Mouse (Mus musculus) embryonic facial prominence, embryonic 15.5 days (tissue): ENCODE measurements around the gene Gm20721. TPM values are rescaled to one million over a fixed set of nuclear protein-coding genes. Genes with fewer than 3 reads are reported as not detected.
"Not testable (repeated sequence)": the region's sequence is repeated elsewhere in the genome, so short reads cannot be mapped to it uniquely, and the experiment has no call there.

ENCODE experiments used
- ATAC-seq: fragments of 200-750 bp; cut with Nextera tagmentation; 2 replicates; pipeline ENCODE4 v1.8.0; 2017; ENCODE audit warnings: low read depth, moderate TSS enrichment; ENCODE audit not compliant: insufficient number of reproducible peaks, low FRiP score, low TSS enrichment
- H3K27ac ChIP-seq: fragments of 300-500 bp; sonication (generic); replicated peaks from 2 replicates; pipeline ENCODE4 v1.5.1; 2015; ENCODE audit warnings: mild to moderate bottlenecking, inconsistent platforms
- H3K27me3 ChIP-seq: fragments of 300-500 bp; sonication (generic); 2 replicates; pipeline ENCODE4 v1.6.1; 2015; ENCODE audit warnings: inconsistent platforms
- H3K36me3 ChIP-seq: fragments of 300-500 bp; sonication (generic); 2 replicates; pipeline ENCODE4 v1.6.1; 2015; ENCODE audit warnings: mild to moderate bottlenecking, inconsistent platforms
- H3K4me1 ChIP-seq: fragments of 300-500 bp; sonication (generic); 2 replicates; pipeline ENCODE4 v1.6.1; 2015; ENCODE audit warnings: inconsistent platforms
- H3K4me2 ChIP-seq: fragments of 300-500 bp; sonication (generic); replicated peaks from 2 replicates; pipeline ENCODE4 v1.6.1; 2015; ENCODE audit warnings: mild to moderate bottlenecking, inconsistent platforms
- H3K4me3 ChIP-seq: fragments of 300-500 bp; sonication (generic); replicated peaks from 2 replicates; pipeline ENCODE4 v1.5.1; 2015; ENCODE audit warnings: mild to moderate bottlenecking, inconsistent platforms
- H3K9ac ChIP-seq: fragments of 300-500 bp; sonication (generic); 2 replicates; pipeline ENCODE4 v1.6.1; 2015; ENCODE audit warnings: inconsistent platforms
- H3K9me3 ChIP-seq: fragments of 300-500 bp; sonication (generic); replicated peaks from 2 replicates; pipeline ENCODE4 v1.6.1; 2016; ENCODE audit warnings: inconsistent platforms
- WGBS: fragments of 180-500 bp; shearing (Covaris S2); methylation state at CpG from one replicate; pipeline ENCODE4 v1.1.7; 2015; 5-methylcytosine and 5-hydroxymethylcytosine counted together
- polyA plus RNA-seq: library from polyadenylated mRNA; unstranded; fragments of >200 nt; fragmentation: Nextera tagmentation; extraction: Ambion mirVana; gene quantifications from 2 replicates; pipeline ENCODE4 v1.2.1, GENCODE M21; 2015

Gene Gm20721
- polyA plus RNA-seq, 1 experiment from 2014 or later: 26.0 TPM

DNA sequence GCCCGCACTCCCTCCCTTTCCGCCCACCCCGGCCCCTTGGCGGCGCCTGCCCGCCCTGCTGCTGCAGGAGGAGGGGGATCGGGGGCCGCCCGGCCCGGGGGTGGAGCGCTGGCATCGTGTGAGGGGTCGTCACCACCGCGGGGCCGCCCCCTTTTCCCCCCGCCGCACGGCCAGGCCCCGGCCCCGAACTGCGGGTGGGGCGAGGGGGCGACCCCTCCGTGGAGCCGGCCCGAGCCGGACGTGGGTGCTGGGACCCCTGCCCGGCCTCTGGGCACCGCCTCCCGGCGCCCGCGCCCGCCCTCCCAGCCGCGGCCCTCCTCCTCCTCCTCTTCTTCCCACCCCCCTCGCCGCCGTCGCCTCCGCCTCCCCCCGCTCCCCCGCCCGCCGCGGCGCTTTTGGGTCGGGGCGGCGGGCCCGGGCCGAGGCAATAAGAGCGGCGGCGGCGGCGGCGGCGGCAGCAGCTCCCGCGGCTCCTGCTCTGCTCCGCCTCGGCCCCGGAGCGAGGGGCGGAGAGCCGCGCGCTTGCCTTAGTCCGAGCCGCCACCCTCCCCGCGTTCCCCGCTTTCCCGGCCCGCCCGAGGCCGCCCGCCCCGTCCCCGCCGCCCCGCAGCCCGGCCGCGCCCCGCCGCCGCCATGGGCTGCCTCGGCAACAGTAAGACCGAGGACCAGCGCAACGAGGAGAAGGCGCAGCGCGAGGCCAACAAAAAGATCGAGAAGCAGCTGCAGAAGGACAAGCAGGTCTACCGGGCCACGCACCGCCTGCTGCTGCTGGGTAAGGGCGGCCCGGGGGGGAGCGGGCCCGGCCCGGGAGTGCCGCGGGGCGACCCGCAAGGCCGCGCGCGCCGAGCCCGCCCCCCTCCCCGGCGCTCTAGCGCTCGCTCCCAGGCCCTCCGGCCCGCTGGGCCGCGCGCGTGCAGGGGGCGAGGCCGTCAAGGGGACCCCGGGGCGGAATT lies 16.6 kb downstream of the Gm20721 start:
- peaks cover 42% of the 10 kb centered on the region for H3K4me1 ChIP-seq
- H3K9ac ChIP-seq: peak overlapping the region; percentile 100
- peak; percentile 91 for ATAC-seq
- H3K9me3 ChIP-seq: no peaks in the 10 kb centered on the region
- peak overlapping the region; percentile 69 for H3K4me2 ChIP-seq
- WGBS: under 1% methylated on average over 113 of the region's 131 CpGs
- peak overlapping the region; percentile 98 for H3K27ac ChIP-seq
- peak overlapping the region; percentile 98 for H3K4me3 ChIP-seq
- peaks cover 8% of the 10 kb centered on the region for H3K36me3 ChIP-seq
- no peaks in the 10 kb centered on the region for H3K27me3 ChIP-seq

DNA sequence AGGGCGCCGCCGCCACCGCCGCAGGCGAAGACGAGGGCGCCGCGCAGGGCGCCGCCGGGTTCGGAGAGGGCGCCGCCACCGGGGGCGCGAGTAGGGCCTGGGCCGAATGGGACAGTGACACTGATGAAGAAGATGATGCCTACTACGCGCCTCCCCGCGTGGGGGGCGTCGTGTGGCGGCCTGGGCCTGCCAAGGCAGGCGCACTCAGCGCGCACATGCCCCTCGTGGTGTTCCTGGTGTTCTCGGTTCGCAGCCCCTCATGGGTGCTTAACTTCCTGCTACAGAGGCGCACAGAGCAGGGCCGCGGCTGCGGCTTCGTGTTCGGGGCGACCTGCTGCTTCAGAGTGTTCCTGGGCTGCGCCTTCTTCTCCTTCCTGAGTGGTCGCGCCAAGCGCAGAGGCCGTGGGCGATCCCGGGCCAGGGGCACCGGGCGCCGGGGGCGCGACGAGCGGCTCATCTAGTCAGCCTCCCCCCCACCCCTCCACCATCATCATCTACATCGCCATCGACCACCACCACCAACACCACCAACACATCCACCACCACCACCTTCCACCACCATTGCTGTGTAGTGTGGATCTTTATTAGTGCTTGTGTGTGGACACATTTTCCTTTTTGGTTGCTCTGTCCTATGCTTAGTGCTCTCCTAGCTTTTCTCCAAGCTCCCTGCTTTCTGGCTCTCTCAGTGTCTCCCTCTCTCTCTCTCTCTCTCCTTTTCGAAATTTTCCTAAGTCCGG lies 17.4 kb downstream of the Gm20721 start:
- H3K27ac ChIP-seq: peak overlapping the region; percentile 98
- H3K4me1 ChIP-seq: peaks cover 33% of the 10 kb centered on the region
- H3K4me3 ChIP-seq: peak overlapping the region; percentile 98
- H3K9me3 ChIP-seq: no peaks in the 10 kb centered on the region
- WGBS: 39% methylated on average over 58 of the region's 58 CpGs
- H3K4me2 ChIP-seq: peak overlapping the region; percentile 69
- no peaks in the 10 kb centered on the region for H3K27me3 ChIP-seq
- ATAC-seq: no peak
- peaks cover 3% of the 10 kb centered on the region for H3K36me3 ChIP-seq
- peak overlapping the region; percentile 100 for H3K9ac ChIP-seq

DNA sequence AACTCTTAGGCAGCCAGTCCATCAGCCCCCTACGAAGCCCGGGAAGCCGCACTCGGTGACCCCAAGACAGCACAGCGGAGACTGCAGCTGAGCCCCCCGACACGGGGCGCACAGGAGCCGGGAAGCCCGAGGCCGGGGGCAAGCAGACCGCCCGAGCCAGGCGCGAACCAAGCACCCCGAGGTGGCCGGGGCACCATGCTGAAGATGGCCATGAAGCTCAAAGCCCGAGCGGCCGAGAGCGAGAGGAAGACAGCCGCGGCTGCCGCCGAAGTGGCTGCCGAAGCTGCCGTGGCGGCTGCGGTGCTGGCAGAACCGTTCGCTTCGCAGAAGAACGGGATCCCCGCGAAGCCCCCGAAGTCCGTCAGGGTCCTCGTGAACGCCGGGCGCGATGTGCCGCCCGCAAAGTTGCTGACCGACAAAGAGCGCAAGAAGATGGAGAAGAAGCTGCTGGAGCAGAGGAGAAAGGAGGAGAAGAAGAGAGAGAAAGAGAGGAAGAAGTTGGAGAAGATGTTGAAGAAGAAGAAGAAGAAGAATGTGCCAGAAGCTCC lies 18.1 kb downstream of the Gm20721 start:
- Histone ChIP-seq H3K9me3 (no peaks in the 10 kb centered on the region), H3K36me3 (no peaks in the 10 kb centered on the region), H3K27me3 (no peaks in the 10 kb centered on the region), H3K4me2 (peak overlapping the region; percentile 69), H3K4me1 (peaks cover 27% of the 10 kb centered on the region), H3K9ac (peak overlapping the region; percentile 100), H3K4me3 (peak overlapping the region; percentile 98), H3K27ac (peak overlapping the region; percentile 98)
- no peak for ATAC-seq
- WGBS: 50% methylated on average over 46 of the region's 46 CpGs

DNA sequence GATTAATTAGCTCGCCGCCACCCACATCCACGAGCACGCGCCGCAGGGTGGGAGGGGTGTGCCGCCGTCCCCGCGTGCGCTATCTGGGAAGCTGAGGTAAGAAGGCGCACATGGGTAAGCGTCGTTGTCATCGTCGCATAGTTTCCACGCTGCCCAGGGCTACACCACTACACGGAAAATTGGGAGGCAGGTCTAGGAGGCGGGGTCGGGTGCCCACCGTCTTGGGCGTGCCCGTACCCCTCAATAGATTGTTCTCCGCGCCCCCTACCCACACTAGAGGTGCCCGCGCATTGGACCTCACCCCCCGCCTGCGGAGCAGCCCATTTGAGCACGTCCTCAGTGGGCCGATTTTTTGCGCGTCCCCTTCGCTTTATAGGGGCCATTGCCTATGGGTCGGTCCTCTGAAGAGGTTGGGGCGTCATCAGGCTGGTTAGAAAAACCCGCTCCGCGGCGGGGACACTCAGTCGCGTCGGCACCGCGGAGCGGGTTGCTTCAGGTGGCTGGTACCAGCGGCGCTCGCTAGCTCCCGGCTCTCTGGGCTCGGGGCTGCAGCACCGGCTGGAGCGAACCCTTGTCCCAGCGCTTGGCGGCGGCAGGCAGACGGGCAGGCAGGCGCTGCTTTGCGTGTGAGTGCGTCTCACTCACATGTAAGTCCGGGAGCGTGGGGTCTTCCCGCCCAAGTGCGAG lies 19.1 kb downstream of the Gm20721 start:
- Histone ChIP-seq H3K27me3 (no peaks in the 10 kb centered on the region), H3K36me3 (no peaks in the 10 kb centered on the region), H3K4me1 (peaks cover 18% of the 10 kb centered on the region), H3K9me3 (no peaks in the 10 kb centered on the region), H3K4me2 (peak overlapping the region; percentile 69), H3K9ac (peak overlapping the region; percentile 100; the same call in 1 of the 2 replicates), H3K4me3 (peak overlapping the region; percentile 98), H3K27ac (peak overlapping the region; percentile 68)
- 50% methylated on average over 64 of the region's 64 CpGs for WGBS
- ATAC-seq: peak; percentile 40; the same call in 1 of the 2 replicates

DNA sequence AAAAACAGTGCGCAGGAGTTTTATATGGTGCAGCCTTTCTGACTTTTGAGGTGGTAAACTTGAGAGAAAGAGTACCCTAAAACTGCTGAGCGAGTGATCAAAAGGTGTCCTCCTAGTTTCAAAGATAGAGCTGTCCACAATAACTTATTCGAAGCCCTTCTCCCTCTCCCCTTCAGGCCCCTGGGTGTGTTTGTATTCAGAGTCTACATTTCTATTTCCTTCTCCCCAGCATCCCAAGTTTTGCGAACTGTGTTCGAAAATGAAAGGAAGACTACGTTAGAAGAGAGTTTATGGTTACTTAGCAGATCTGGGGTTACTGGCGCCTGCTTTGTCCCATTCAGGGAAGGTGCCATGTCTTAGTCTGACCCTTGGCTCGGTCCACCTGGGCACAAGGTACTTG lies 20.0 kb downstream of the Gm20721 start:
- Histone ChIP-seq H3K27ac (no peak overlapping the region), H3K9me3 (no peaks in the 10 kb centered on the region), H3K4me1 (peaks cover 13% of the 10 kb centered on the region), H3K4me2 (peak overlapping the region; percentile 69), H3K9ac (no peak overlapping the region), H3K4me3 (peak overlapping the region; percentile 98), H3K36me3 (no peaks in the 10 kb centered on the region), H3K27me3 (no peaks in the 10 kb centered on the region)
- 58% methylated on average over 8 of the region's 8 CpGs for WGBS
- ATAC-seq: no peak

- Histone ChIP-seq H3K9ac (no peak overlapping the region), H3K4me3 (peak overlapping the region; percentile 98; the same call in 1 of the 2 replicates), H3K27ac (no peak overlapping the region), H3K4me1 (peaks cover 13% of the 10 kb centered on the region), H3K9me3 (no peaks in the 10 kb centered on the region), H3K27me3 (no peaks in the 10 kb centered on the region), H3K36me3 (no peaks in the 10 kb centered on the region), H3K4me2 (peak overlapping the region; percentile 69; the same call in 1 of the 2 replicates)
- 47% methylated on average over 4 of the region's 4 CpGs for WGBS
- no peak for ATAC-seq
Measured at GRCm38 (mm10) chr2:174325989-174326388, 20.5 kb downstream of the Gm20721 start.

- H3K36me3 ChIP-seq: no peaks in the 10 kb centered on the region
- no peak overlapping the region for H3K4me2 ChIP-seq
- 87% methylated on average over 9 of the region's 9 CpGs for WGBS
- H3K4me1 ChIP-seq: peaks cover 6% of the 10 kb centered on the region; the same call in 1 of the 2 replicates
- no peaks in the 10 kb centered on the region for H3K9me3 ChIP-seq
- H3K27me3 ChIP-seq: no peaks in the 10 kb centered on the region
- ATAC-seq: no peak
- no peak overlapping the region for H3K27ac ChIP-seq
- H3K9ac ChIP-seq: no peak overlapping the region
- no peak overlapping the region for H3K4me3 ChIP-seq
Measured at GRCm38 (mm10) chr2:174316661-174317060, 29.9 kb downstream of the Gm20721 start.

DNA sequence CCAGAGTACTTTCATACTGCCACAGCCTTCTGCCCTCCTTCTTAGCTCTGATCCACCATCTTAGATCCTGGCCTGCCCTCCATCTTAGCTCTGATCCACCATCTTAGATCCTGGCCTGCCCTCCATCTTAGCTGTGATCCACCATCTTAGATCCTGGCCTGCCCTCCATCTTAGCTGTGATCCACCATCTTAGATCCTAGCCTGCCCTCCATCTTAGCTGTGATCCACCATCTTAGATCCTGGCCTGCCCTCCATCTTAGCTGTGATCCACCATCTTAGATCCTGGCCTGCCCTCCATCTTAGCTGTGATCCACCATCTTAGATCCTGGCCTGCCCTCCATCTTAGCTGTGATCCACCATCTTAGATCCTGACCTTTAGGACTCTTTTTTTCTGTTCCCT lies 31.1 kb downstream of the Gm20721 start:
- H3K9me3 ChIP-seq, H3K27me3 ChIP-seq, H3K4me2 ChIP-seq, H3K27ac ChIP-seq, H3K4me3 ChIP-seq, ATAC-seq, H3K36me3 ChIP-seq, H3K9ac ChIP-seq: not testable (repeated sequence)
- peaks cover 12% of the 10 kb centered on the region for H3K4me1 ChIP-seq

GRCm38 (mm10) chr2:174312661-174313060 lies 33.9 kb downstream of the Gm20721 start:
- no peaks in the 10 kb centered on the region for H3K27me3 ChIP-seq
- H3K4me1 ChIP-seq: peaks cover 12% of the 10 kb centered on the region
- H3K4me2 ChIP-seq: no peak overlapping the region
- H3K36me3 ChIP-seq: no peaks in the 10 kb centered on the region
- no peak overlapping the region for H3K9ac ChIP-seq
- no peak overlapping the region for H3K4me3 ChIP-seq
- WGBS: 92% methylated on average over 2 of the region's 2 CpGs
- H3K9me3 ChIP-seq: no peaks in the 10 kb centered on the region
- H3K27ac ChIP-seq: 0 out of 2 replicates have a peak overlapping the region, but pooled peaks have one; percentile 68
- ATAC-seq: no peak

DNA sequence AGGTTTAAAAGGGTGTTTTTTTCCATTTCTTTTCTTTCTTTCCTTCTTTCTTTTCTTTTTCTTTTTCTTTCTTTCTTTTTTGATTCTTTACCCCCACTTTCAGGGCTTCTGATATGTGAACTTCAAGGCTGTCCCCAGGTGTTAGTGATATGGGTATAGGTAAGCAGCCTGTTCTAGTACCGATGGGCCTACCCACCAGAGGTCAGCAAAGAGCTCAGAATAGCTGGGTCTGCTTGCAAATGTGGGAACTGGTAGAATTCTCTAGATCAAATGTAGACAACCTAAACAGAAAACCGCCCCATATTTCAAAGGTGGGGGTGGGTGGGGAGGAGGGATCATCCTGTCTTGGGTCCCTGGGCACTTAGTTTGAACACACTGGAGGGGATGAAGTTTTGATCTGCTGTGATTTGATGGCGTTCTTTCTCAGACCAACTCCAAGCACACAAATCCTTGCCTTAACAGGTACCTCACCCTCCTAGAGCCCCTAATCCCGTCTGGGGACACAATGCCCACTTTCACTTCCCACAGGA lies 34.3 kb downstream of the Gm20721 start:
- H3K9me3 ChIP-seq: no peaks in the 10 kb centered on the region
- H3K27ac ChIP-seq: no peak overlapping the region
- ATAC-seq: peak; percentile 72; the same call in 1 of the 2 replicates
- no peak overlapping the region for H3K9ac ChIP-seq
- H3K4me1 ChIP-seq: peaks cover 12% of the 10 kb centered on the region
- no peak overlapping the region for H3K4me2 ChIP-seq
- no peaks in the 10 kb centered on the region for H3K27me3 ChIP-seq
- H3K36me3 ChIP-seq: no peaks in the 10 kb centered on the region
- 29% methylated on average over 4 of the region's 4 CpGs for WGBS
- no peak overlapping the region for H3K4me3 ChIP-seq
